Mouse (Mus musculus) right cerebral cortex, adult 2 months (tissue): ENCODE results near the gene Pop4.
"Not testable (repeated sequence)": the region's sequence is repeated elsewhere in the genome, so short reads cannot be mapped to it uniquely, and the experiment has no call there.

Experiments
- DNase-seq, 2 experiments: peaks; one replicate each; pipeline ENCODE4 v3.0.0; 2021 to 2022; ENCODE audit warnings: low spot score in 2 of 2

Gene Pop4

DNA sequence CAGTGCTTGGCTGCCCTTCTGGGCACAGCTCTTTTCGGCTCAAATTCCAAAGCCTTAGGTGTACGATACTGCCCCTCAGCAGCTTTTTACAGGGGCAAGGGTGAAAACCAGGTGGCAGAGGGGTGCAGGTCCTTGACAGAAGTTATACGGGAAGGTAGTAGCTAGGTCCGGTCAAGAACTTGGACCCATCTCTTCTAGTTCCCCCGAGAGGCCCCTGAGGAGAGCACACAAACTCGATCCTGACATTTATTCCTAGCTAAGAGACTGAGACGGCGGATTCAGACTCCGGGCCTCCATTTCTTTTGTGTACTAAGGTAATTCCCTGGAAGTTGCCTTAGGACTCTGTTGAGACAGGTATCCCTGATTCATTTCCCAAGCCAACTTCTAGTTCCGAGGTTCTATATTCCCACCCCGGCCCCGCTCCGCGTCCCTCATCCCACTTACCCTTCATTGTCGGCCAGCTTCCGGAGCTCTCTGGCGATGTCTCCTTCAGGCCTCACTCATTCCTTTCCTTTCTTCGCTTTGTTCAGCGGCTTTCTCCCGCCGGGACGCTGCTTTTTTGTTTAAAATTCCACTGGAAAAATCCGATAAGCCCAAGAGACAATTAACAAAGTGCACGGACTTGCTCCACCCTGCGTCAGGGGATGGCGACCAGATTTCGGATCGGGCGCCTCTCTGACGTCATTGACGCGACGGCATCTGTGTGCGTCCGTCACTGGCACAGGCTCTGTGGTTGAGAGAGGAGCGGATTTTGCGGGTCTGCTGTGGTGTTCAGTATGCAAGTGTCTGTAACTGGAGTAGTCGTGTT lies at the start of gene Pop4:
Gene Pop4, minus strand, starts transcription at position 721 of the 808 bp plus-strand sequence.
- peak; percentile 94 to 96 for DNase-seq

DNA sequence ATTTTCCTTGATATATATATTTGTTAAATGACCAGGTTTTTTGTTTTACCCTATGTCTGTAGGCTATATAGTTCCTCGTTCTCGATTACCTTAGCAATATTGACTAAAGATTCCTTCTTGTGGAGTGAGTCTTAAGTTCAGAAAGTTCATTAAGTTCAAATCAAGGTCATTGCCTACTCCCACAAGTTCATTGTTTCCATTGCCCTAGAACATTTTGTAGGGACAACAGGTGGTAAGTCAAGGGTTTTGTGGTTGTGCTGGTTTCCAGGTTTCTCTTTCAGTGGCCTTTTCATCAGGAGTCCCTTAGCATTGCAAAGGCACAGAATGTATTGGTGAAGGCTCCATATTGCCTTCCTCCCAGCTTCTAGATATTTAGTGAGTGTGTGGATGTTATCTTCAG lies 49.4 kb upstream of the Pop4 start:
- DNase-seq: no peak

DNA sequence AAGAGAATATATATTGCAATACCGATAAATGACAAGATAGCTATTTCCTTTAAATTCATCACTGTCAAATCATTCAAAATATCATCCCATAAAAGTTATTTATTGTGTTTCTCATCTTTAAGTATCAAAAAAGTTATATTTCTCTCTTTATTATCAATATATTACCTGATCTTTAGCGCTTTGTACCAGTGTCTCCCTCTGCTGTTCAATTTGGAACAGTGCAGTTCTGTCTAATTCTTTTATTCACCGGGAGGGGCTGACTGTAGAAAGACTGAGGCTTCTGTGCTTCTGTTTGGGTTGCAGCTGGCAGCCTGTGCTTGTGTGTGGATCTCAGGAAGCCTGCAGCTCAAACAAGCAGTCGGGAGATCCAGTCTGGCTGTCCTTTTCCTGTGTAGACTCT lies 11.0 kb upstream of the Pop4 start:
- DNase-seq: not testable (repeated sequence)

DNA sequence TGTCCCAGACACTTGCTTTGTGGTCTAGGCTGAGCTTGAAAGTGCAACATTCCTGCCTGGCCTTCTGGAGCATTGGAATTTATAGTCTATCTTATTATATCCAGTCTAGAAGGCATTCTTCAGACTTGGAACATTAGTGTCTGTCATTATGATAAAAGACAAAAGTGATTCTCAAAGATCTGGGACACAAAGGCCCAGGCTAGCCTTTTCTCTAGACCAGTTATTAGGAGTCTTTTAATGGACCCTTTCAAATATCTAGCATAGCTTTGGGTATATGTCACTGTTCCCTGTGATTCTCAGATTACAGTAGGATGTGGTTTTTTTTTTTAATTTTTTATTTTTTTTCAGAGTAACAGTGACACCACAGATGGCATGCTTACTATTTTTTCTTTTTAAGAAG lies 1.3 kb upstream of the Pop4 start:
- no peak for DNase-seq

DNA sequence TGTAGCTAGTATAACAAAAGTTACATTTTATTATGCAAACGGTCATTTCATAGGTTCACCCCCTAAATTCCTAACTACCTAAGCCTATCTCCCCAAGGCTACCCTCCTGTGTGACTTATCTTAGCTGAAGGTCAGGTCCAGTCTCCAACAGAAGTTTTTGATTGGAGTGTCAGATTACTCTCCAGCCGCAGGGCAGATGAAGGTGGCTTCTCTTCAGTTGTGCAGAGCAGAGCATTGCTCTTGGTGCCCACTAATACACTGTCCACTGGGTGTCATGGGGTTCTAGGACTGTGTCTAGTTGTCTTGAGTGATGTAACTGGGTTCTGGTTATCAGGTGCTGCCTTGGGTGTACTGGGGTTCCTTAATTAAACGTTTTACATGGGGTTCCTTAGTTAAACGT lies 636 bp upstream of the Pop4 start:
- no peak for DNase-seq

DNA sequence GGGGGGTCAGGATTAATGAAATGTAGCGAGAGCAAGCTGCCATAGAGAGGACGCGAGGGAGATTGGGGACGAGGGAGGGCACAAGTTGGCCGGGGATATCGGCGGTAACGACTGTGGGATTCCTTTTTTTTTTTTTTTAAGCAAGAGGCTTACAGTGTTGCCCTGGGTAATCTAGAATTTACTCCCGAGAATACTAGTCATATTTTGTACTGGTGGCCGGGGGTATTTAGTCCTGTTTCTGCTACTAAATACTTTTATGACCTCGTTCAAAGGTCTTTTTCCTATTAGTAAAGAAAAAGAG lies 238 bp upstream of the Pop4 start:
- no peak for DNase-seq

DNA sequence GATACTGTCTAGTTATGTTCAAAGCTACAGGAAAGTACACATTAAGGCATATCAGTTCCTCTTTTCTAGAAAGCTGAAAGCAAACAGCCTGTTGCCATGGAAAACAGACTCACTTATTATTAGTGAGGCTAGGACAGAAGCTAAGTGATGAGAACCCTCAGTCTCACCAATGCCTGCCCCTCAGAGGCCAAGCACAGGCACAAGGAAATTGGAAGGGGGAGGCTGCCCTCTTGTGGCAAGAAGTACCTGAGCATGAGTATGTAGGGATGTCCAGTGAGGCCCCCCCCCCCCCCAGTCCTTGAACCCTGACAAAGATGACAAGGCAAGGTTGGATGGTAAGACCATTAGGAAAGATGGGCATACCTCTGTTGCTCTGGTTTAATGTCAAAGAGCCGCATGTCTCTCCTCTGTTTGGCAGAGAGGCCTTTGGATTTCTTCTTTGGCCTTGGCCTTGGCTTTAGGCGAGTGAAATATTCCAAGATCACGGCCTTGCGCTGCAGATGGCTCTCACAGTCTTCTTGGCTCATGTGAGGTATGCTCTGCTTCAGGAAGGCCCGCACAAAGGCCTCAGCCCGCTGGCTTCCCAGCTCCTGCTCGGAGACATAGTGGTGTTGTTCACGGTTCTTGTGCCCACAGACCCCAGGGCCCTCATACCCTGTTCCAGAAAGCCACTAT lies 4.1 kb downstream of the Pop4 start:
- peak; percentile 29 to 50 for DNase-seq

DNA sequence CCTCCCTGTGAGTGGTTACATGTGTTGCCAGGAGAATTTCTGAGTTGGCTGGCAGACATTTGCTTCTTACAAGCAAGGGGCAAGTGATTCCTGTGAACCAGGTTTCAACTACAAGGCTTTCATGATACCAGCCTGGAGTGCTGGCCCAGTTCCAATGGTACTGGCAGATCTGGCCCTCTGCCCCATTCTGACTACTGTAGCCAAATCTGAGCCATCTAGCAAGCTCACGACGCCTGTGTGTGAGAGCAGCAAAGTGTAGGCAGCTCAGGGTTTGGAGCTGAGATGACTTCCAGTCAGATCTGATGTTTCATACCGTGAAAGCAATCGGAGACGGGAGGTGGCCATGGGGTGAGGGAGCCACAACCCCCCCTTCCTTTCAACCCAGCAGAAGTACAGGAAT lies 8.8 kb downstream of the Pop4 start:
- DNase-seq: peak; percentile 19 to 23

DNA sequence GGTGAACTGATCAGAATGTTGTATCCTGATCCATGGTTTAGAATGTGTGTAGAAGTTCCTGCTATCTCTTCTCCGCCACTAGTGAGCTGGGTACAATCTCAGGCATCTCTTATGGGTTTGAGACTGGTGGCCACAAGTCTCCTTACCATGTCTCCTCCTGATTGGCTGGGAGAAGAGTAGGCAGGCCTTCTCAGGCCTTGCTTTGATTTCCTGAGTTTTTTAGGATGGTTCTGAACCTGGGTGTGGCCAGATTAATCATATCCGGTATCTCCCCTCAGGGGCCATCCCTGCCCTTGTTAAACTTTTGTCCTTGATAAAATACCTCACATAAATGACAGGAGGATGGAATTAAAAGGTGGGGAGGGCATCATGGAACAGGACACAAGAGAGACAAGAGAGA lies 11.6 kb downstream of the Pop4 start:
- no peak for DNase-seq

DNA sequence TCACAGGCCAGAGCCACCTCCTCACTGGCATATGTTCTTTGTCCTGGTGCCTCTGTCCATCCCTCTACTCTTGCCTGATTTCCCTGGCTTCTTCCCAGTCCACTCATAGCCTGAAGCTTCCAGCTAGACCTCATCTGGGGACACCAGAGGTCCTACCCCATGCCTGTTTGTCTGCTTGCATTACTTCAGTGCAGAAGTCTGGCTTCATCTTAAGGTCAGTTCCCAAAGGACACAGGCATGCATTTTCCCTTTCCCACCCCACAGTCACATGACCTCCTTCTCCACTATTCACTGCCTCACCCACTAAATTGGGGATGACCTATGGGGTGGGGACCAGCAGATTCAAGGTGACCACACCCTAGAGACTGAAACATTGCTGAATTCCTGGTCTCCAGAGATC lies 17.8 kb downstream of the Pop4 start:
- no peak for DNase-seq

DNA sequence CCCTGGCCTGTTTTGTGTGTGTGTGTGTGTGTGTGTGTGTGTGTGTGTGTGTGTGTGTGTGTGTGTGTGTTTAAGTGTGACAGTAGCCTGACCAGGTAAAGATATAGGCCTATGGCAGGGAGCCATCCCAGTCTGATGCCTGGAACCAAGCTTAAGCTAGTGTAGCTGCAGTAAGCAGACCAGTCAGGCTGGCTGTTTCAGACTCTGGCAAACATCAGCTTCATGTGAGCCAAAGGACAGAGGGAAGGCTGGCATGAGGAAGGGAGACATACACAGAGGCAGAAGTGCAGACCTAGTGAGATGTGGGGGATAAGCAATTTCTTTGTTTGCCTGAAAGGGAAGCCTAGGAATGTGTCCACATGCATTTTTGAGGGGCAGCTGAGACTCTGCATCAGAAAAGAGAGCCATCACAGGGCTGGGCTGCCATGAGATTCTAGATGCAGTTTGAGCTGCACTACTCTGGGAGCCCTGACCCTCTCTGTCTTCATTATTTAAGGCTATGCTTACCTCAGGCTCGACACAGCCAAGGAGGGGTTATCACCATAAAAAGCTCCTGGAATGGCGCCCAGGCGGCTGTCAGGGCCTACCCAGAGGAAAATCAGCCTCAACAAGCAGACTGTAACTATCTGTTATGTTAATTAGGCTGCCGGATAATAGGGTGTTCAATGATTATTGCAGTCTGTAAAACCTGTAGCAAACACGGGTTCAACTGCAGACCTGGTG lies 19.6 kb downstream of the Pop4 start:
- no peak for DNase-seq

DNA sequence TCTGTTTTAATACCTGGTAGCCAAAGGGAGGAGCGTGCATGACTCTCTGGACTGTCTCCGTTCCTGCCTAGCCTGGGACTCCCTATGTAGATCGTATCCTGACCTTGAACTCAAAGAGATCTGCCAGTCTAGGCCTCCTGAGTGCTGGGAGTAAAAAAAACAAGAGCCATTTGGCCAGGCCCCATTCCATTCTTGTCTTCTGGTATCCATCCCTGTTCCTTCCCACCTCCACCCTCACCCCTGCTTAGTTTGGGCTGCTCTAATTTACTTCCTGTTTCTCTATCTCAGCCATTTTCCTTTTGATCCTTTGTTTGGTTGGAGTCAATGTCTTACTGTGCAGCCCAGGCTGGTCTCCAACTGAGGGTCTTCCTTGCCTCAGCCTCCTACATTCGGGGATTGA lies 28.8 kb downstream of the Pop4 start:
- DNase-seq: no peak

DNA sequence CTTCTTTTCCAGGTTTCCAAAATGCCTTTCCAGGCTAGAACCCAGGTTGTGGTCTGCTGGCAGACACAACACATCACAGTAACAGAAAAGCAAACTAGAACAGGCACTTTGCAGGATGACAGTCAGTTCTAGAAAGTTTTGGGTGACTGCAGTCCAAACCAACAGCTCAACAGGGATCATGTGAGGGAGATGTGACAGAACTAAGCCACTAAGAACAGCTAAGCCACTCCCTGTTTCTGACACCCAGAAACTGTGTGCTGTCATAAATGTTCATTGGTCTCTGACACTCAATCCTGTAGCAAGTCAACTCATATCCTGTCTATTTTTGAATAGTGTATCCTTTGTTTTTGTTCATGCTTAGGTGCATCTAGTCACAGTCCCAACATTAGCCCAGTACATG lies 34.1 kb downstream of the Pop4 start:
- no peak for DNase-seq

DNA sequence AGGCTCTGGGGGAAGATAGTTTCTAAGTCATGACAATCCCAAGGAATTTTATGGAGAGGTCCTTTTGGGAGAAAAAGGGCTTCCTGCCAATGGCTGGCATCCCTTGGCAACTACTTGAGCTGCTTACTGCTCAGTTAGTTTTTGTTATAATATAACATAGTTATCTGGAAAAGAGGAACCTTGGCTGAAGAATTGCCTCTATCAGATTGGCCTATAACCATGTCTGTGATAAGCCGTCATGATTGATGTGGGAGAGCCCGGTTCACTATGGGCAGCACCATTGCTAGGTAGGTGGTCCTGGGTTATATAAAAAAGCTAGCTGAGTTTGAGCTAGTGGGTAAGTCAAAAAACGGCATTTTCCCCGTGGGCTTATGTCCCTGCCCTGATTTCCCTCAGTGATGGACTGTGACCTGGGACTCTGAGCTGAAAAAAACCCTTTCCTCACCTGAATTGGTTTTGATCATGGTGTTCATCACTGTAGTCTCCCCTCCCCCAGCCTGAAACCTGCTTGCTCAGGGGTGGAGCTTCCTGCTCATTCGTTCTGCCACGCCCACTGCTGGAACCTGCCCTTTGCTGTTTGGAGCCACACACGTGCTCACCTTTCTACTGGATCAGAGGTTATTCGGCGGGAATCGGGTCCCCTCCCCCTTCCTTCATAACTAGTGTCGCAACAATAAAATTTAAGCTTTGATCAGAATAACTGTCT lies 34.7 kb downstream of the Pop4 start:
- no peak for DNase-seq

DNA sequence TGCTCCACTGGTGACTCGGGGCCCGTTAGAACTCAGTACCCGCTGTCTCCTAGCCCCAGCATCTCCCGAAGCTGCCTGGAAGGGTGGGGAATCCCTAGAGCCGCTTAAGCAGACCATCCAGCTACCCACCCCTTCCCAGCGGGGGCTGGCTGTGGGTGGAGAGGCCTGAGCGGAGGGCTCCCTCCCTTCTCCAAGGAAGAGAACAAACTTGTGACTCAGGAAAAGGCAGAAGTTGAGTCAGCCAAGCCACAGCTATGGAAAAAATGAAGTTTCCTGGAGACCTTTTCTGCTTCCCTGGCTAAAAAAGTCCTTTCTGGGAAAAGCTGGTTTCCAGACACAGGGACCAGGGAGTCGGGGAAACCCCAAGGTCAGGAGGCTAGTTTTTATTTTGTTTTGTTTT lies 40.9 kb downstream of the Pop4 start:
- DNase-seq: peak in 1 of 2 experiments; percentile 17

DNA sequence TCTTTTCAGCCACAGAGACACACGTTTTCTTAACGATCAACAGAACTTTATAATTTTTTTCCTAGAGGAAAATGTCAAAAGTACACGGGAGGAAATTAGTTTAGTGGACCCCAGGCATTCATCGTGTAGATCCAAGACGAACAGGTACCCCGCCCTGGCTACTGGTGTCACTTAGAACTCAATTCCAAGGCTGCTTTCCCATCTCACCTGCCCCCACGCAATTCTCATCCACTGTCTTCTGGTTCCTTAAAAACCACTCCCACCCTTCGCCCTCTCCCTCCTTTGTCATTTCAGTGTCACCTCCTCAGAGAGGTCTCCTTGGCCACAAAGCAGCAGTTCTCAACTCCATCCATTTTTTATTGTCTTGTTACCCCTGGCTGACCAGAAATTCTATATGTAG lies 42.9 kb downstream of the Pop4 start:
- DNase-seq: no peak

DNA sequence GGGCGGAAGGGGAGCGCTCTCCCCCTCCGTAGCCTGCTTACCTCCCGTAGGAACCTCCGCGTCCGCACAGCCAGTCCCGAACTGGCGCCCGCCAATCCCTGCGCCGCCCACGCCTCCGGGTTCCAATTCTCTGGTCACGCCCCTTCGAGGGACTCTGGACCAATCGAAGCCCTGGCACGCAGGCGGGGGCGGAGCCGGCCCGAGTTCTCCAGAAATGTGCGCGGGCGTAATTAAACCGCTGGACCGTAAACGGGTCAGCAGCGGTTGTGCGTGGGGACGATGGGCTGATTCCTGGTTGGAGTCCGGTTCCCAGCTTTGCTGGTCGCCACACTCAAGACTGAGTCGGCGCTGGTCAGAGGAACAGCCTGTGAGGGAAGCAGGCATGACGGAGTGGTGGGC lies 43.3 kb downstream of the Pop4 start, which contains the start of gene Plekhf1:
Gene Plekhf1, minus strand, starts transcription at position 117 of the 399 bp plus-strand sequence.
- DNase-seq: peak; percentile 76 to 85

DNA sequence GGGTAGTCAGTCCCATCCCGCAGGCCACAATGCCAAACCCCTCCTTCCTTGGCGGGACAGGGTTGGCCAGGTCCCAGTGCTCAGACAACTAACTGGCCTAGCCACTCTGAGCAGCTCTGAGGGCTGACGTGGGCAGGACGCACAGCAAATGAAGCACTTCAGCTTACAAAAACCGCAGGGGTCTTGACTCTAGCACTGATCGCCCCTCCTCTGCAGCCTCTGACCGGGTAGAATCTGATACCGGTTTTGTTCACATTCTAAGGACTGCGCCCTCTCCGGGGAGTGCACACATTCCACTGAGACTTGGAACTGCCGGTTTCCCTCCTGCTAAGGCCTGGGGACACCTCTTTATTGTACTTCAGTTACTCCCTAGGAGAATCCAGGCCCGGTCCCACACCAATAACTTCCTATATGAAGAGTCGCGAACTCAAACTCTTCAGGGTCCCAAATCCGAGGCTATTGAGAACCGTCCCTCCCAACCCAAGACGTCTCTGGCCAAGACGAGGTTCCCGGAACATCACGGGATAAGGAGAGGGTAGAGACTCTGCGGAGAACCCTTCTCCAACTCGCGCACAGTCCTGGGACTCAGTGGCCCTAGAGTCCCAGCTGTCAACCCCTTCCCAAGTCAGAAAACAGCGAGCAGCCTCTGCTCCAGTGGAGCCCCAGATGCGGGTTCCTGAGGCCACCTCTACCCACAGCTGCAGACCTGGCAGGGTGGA lies 43.9 kb downstream of the Pop4 start:
- DNase-seq: peak in 1 of 2 experiments; percentile 15

DNA sequence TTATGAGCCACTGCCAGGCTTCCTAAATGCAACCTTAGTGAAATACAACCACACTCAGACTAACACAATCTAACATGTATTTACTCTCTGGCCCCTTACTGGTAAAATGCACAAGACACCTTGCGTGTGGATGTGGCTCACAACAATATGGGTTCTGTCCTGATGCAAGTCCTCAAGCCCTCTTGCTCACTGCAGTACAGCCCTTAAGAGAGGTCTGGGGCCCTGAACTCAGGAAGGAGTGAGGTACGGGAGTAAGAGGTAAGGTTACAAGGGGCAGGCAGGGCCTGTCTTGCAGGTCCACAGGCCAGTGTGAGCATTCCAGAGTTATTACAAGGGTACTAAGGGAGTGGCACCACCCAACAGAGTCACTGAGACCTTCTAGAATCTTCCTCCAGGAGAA lies 45.0 kb downstream of the Pop4 start:
- DNase-seq: no peak

DNA sequence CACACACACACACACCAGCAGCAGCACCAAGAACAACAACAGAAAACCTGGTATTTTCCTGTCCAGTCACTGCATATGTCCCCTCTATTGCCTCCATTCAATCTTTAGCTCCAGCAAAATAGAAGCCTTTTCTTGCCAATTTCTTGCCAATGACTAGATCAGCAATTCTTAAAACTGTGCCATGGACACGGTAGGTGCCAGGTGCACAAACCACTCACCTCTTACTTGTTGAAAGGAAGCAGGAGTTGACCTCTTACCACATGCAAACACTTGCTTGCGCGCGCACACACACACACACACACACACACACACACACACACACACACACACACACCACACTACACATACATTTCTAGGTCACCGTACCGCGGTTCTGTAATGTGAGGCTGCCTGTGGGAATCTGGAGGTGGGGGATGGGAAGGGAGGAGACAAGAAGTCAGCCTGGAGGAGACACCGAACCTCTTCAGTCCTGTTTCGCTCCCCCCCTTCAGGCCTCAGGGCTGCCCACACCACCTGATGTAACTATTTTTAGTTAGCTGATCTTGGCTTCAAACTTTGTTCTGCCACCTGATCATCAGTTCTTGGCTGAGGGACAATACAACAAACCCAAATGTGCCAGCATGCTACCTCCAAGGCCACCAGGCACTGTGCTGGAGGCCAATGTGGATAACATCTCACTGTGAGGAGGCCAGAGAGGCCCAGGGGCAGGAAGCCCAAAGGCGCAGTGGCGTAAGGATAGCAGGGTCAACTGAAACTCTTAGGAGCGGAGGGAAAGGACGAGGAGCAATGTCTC lies 46.5 kb downstream of the Pop4 start:
- DNase-seq: no peak

DNA sequence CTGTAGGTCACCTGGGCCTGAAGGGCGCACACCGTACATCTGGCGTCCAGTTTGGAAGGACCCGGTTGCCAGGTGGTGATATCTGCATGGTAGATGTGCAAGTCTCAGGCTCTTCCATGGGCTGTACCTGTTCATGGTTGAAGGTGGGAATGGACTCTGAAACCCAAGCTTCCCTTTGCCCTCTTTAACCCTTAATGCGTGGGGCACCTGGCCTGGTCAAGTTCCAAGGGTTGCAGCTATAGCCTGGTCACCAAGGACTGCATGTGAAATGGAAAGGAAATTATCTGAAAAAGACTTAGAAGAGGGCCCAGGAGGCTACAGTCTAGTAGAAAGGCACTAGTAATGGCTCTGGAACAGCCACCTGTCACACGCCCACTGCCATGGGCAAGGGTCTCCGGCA lies 50.4 kb downstream of the Pop4 start:
- DNase-seq: no peak
